Mouse (Mus musculus): ENCODE results near the gene Srpk1. TPM values are rescaled to one million over a fixed set of nuclear protein-coding genes. Genes with fewer than 3 reads are reported as not detected.

The Srpk1 gene
- total RNA-seq, 4 experiments from 2014 or later, result 30.8 to 38.3 (median 35.2) TPM

DNA sequence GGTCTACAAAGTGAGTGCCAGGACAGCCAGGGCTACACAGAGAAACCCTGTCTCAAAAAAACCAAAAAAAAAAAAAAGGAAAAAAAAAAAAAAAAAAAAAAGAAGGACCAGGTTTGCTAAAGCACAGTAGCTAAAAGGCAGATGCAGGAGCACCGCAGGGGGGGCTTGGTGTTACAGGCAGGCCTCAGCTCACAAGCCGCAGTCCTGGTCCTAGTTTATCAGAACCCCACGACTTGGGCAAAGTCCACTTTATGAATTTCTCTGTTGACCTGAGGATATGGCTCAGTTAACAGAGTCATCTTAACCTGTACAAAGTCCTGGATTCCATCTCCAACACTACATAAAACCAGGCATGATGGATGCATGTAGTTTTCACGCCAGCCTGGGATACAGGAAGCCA is 7.2 kb downstream of the Srpk1 start:
- DNase-seq (ENCODE audit: low spot score), result no peak

- DNase-seq (ENCODE audit: low spot score), result no peak
Measured at GRCm38 (mm10) chr17:28613096-28613495, 9.4 kb downstream of the Srpk1 start.

DNA sequence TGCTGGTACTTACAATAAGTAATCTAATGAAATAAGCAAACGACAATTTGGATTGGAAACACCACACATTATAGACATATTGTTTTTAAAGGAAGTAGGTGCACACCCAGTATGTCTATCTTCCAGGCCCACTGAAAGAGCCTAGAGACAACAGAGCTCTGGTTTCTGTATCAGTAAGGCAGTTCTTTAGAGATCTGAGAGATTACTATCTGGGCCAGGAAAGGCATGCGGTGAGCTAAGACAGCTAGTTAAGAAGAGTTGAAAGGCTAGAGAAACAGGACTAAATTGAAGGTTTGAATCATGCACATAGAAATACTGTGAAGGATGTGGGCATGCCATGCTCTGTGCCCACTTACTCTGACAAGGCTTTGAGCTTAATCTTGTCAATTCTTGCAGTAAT is 9.9 kb downstream of the Srpk1 start:
- DNase-seq (ENCODE audit: low spot score), result no peak

DNA sequence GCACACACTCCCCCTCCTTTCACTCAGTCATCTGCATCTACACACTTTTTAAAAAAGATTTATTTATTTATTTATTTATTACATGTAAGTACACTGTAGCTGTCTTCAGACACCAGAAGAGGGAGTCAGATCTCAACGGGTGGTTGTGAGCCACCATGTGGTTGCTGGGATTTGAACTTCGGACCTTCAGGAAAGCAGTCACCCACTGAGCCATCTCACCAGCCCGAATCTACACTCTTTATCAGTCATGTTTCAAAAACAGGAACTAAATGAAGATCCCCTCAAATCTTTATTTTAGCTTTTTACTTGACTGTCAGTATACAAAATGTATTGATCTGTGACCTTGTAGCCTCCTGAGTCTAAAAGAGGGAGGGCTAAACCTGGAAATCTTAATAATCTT is 13.0 kb downstream of the Srpk1 start:
- DNase-seq (ENCODE audit: low spot score), result no peak

DNA sequence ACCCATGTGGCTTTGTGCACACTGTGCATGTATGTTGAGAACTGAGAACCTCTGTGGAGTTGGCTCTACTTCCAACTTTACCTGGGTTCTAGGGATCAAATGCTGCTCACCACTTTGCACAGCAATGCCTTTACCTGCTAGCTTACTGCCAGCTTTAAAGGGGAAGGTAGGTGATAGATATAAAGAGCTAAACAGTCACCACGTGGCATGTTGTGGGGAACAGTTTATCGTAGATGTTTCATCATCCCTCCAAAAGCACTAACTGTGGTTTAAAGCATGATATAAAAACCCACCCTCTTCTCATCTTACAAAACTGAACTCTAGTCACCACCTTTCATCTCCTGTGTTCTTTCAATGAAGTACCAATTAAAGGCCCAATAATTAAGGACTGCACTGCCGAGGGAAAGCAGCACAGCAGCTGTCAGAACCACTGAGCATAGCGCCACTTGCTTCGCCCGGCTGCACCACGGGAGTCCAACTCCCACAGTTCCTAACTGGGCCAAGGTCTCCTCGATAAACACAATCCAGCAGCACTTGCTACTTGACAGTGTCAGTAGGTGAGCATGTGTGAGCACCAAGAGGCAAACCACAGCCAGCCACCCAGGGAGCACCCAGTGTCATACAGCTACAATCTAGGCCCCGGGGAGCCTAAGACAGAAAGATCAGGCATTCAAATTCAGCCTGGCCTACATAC is 20.8 kb downstream of the Srpk1 start:
- no peak for DNase-seq (ENCODE audit: low spot score)

GRCm38 (mm10) chr17:28600780-28601179 is 21.7 kb downstream of the Srpk1 start:
- DNase-seq (ENCODE audit: low spot score), result no peak

GRCm38 (mm10) chr17:28593965-28594364 is 28.5 kb downstream of the Srpk1 start:
- no peak for DNase-seq (ENCODE audit: low spot score)

- DNase-seq (ENCODE audit: low spot score), result peak; percentile 39
Measured at GRCm38 (mm10) chr17:28592998-28593397, 29.5 kb downstream of the Srpk1 start.

- peak; percentile 56 for DNase-seq (ENCODE audit: low spot score)
Measured at GRCm38 (mm10) chr17:28591476-28591875, 31.0 kb downstream of the Srpk1 start.

- DNase-seq (ENCODE audit: low spot score), result no peak
Measured at GRCm38 (mm10) chr17:28590596-28590995, 31.9 kb downstream of the Srpk1 start.

DNA sequence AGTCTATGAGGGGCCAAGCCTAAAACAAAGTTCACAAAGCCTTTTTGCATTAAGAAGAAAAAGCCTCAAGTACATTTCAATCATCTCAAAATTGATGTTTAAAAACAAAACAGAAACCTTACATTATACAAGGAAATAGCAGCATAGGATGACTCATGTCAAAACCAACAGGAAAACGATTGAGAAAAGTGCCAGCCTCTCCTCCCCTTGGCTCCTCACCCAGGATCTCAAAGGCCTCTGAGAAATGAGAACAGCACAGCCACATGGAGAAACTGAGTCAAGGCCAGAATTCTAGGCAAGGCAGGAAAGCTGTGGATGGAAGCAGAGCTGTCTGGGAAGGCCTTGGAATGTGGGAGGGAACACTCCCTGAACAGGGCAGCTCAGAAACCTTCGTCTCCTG is 33.9 kb downstream of the Srpk1 start:
- DNase-seq (ENCODE audit: low spot score), result no peak

DNA sequence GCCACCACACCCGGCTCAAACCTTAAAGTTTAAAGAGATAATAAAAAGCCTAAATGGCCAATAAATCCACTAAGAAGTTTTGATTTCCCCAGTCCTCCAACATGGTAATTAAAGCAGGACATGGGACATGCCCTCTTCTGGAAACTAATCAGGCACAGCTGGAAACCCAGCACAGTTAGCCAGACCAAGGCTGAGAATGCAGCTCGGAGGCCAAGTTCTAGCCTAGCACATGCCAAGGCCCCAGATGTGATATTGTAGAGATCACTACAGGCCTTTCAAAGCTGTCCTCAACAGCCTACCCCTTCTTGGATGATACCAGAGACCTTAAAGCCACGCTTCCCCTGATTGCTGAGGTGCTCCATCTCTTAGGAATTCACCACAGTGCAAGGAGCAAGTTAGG is 36.0 kb downstream of the Srpk1 start:
- DNase-seq (ENCODE audit: low spot score), result no peak

GRCm38 (mm10) chr17:28581056-28581455 is 41.5 kb downstream of the Srpk1 start:
- DNase-seq (ENCODE audit: low spot score), result no peak

- DNase-seq (ENCODE audit: low spot score), result no peak
Measured at GRCm38 (mm10) chr17:28580396-28580795, 42.1 kb downstream of the Srpk1 start.

DNA sequence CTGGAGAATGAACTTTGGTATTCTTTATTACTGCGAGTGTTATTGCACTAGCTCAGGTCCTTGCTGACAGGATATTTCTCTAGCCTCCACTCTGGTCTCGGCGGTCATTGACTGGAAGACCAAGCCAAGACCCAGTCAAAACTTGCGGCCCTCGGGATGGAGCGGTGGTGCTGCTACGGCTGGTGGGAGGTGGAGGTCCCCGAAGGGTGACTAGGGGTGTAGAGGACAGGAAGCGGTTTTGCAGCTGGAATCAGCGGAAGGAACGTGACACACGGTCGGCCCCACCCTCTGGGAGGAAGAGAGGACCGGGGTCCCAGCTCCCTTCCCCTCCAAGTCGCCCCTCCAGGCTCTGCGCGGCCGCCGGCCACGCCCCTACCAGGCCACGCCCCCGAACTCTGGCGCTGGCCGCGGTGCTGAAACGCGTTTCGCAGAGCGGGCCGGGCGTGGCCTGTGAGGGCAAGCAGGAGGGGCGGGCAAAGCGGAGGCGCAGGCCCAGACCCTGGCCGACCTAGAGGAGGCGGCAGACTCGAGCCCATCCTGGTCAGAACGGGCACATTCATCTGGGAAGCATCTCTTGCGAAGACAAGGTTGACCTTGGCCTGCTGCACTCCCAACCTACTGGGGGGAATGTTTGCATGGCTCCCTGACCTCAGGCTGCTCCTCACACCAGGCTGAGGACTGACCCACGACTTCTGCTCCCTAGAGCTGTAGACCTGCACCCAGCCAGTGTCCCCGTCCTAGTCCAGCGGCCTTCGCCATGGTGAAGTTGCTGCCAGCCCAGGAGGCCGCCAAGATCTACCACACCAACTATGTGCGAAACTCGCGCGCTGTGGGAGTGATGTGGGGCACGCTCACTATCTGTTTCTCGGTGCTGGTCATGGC is 47.0 kb downstream of the Srpk1 start, which contains the start of gene Lhfpl5:
TSS of gene Lhfpl5 (plus strand) at position 398 of the 882 bp plus-strand sequence.
- no peak for DNase-seq (ENCODE audit: low spot score)

GRCm38 (mm10) chr17:28572941-28573340 is 49.6 kb downstream of the Srpk1 start:
- DNase-seq (ENCODE audit: low spot score), result no peak

DNA sequence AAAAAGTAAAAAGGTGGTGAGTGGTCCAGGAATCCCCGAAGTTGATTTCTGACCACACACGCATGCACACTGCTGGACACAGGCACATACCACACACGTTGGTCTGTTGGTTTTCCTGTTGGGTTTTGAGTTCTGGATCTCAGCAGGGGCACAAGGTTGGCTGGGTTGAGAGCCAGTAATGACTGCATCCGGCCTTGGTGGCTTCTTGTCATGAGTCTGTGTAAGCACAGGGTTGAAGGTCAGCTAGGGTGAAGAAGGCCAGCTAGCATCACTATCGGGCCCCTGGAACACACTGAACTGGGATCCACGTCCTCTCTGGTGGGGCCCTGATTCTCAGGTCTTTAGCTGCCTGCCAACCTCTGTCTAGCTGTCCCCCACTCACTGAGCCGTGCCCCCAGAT is 50.0 kb downstream of the Srpk1 start:
- DNase-seq (ENCODE audit: low spot score), result no peak

DNA sequence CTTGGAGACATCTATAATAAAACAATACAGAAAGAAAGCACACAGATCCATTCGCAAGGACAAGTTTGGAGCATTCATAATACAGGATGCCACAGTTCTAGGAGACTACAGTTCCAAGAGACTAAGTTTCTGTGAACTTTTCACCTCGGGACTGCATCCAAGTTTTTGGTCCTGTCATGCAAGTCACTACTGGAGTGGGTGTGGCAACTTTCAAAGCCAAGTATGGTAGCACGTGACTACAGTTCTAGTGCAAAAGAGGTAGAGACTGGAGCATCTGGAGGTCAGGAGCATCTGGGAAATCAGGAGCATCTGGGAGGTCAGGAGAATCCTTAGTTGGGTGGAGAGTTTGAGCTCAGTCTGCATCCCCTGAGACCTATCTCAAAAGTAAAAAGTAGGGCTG is 50.6 kb downstream of the Srpk1 start:
- no peak for DNase-seq (ENCODE audit: low spot score)

DNA sequence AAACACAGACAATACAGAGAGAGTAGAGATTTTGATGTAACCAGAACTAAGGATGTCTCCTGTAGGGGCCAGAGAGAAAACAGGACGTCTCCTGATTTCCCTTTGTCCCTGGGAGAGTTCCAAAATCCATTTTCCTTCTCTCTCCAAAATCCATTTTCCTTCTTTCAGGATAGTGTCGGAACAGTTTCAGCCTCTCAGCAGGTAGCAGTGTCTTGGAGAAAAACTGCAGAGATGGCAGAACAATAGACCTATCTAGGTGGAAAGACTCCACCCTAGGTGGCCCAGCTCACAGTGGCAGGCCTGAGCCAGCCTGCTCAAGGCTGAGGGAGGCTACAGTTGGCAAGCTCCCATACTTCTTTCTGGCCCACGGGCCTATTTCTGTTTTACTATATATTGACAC is 55.0 kb downstream of the Srpk1 start:
- no peak for DNase-seq (ENCODE audit: low spot score)

DNA sequence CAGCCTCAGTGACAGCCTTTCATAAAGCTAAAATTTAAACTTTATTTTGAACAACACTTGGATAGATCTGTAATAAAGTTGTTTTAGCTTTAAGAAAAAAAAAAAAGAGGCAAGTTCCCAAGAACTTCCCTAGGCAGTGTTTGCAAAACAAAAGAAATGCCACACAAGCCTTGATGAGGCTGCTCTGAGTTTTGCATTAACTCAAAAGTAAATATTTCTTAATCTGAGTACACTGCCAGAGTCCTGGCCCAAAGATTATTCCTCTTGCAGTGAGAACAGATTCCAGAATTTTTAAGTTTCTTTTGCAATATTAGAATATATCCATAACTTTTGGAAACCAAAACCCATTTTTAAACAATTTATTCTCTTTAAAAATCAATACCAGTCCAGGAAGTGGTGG is 57.3 kb downstream of the Srpk1 start:
- DNase-seq (ENCODE audit: low spot score), result no peak

GRCm38 (mm10) chr17:28561613-28562012 is 60.9 kb downstream of the Srpk1 start:
- DNase-seq (ENCODE audit: low spot score), result no peak

- no peak for DNase-seq (ENCODE audit: low spot score)
Measured at GRCm38 (mm10) chr17:28560598-28560997, 61.9 kb downstream of the Srpk1 start, which contains the start of gene Clps. Gene Clps (minus strand): TSS chr17:28560766.

DNA sequence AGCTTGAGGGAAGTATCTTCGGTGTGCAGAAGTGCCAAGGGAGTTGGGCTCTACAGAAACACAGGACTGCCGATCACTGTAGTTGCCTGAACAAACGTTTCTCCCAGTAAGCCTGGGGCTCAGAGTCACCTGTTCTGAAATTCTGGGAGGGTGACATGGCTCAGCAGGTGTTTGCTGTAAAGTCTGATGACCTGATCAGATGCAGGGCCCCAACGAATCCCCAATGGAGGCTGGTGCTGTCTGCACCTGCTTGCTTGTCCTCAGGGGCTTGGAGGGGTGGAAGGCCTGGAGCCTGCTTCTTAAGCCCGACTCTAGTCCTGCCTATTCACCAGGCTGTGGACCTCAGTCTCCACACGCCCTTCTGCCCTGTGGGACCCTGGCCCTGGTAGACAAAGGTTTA is 64.7 kb downstream of the Srpk1 start:
- DNase-seq (ENCODE audit: low spot score), result no peak
